Mouse (Mus musculus) layer of hippocampus, adult 8-10 months (tissue): ENCODE measurements around the gene Thap8. TPM values are rescaled to one million over a fixed set of nuclear protein-coding genes. Genes with fewer than 3 reads are reported as not detected.
"Not testable (repeated sequence)": the region's sequence is repeated elsewhere in the genome, so short reads cannot be mapped to it uniquely, and the experiment has no call there.

Source experiments
- DNase-seq, 2 experiments: peaks; one replicate each; pipeline ENCODE4 v3.0.0; 2022; ENCODE audit warnings: low spot score in 2 of 2
- total RNA-seq, 4 experiments: library from RNA; stranded (reverse); gene quantifications; 2 replicates each; pipeline ENCODE4 v1.2.4; 2022

Gene Thap8
- total RNA-seq = under 1 TPM in 2 of 4 experiments, not detected in 2; 0.41 to 0.77 TPM

- DNase-seq = peak; percentile 84 to 91
Observed at GRCm38 (mm10) chr7:30279951-30280669, at the start of gene Thap8, which contains the start of gene Wdr62. Gene Thap8 (plus strand): TSS chr7:30280094. Gene Wdr62 (minus strand): TSS chr7:30280419.

GRCm38 (mm10) chr7:30231328-30231668 lies 48.6 kb upstream of the Thap8 start:
- no peak for DNase-seq

GRCm38 (mm10) chr7:30231669-30232454 lies 48.0 kb upstream of the Thap8 start, which contains the start of the genes Polr2i and Tbcb:
Gene Polr2i (plus strand): TSS chr7:30231948.
Gene Tbcb (minus strand): TSS chr7:30232272.
- DNase-seq = peak; percentile 99

- DNase-seq = peak; percentile 25 to 32
Observed at GRCm38 (mm10) chr7:30232631-30233148, 47.2 kb upstream of the Thap8 start.

- no peak for DNase-seq
Observed at GRCm38 (mm10) chr7:30233387-30233786, 46.5 kb upstream of the Thap8 start.

- no peak for DNase-seq
Observed at GRCm38 (mm10) chr7:30234276-30234858, 45.5 kb upstream of the Thap8 start.

- no peak for DNase-seq
Observed at GRCm38 (mm10) chr7:30235091-30235490, 44.8 kb upstream of the Thap8 start.

- no peak for DNase-seq
Observed at GRCm38 (mm10) chr7:30235625-30236024, 44.3 kb upstream of the Thap8 start, which contains the start of gene Ovol3. Gene Ovol3 (minus strand): TSS chr7:30235725.

- DNase-seq = not testable (repeated sequence)
Observed at GRCm38 (mm10) chr7:30237374-30237773, 42.5 kb upstream of the Thap8 start.

- DNase-seq = no peak
Observed at GRCm38 (mm10) chr7:30251956-30252954, 27.6 kb upstream of the Thap8 start.

- no peak for DNase-seq
Observed at GRCm38 (mm10) chr7:30265041-30265440, 14.9 kb upstream of the Thap8 start.

- DNase-seq = no peak
Observed at GRCm38 (mm10) chr7:30265531-30265930, 14.4 kb upstream of the Thap8 start.

GRCm38 (mm10) chr7:30265935-30266334 lies 14.0 kb upstream of the Thap8 start:
- DNase-seq = no peak

- DNase-seq = no peak
Observed at GRCm38 (mm10) chr7:30266780-30267179, 13.1 kb upstream of the Thap8 start.

- no peak for DNase-seq
Observed at GRCm38 (mm10) chr7:30269641-30270040, 10.3 kb upstream of the Thap8 start.

- no peak for DNase-seq
Observed at GRCm38 (mm10) chr7:30274383-30274782, 5.5 kb upstream of the Thap8 start.

GRCm38 (mm10) chr7:30278911-30279310 lies 983 bp upstream of the Thap8 start:
- no peak for DNase-seq

GRCm38 (mm10) chr7:30279536-30279935 lies 358 bp upstream of the Thap8 start:
- DNase-seq = no peak

- DNase-seq = peak; percentile 88 to 91
Observed at GRCm38 (mm10) chr7:30280670-30281138, 810 bp downstream of the Thap8 start.

GRCm38 (mm10) chr7:30281522-30281921 lies 1.6 kb downstream of the Thap8 start:
- no peak for DNase-seq
